Mouse (Mus musculus): ENCODE results near the gene Fcrl1.
"Not testable (repeated sequence)": the region's sequence is repeated elsewhere in the genome, so short reads cannot be mapped to it uniquely, and the experiment has no call there.

The Fcrl1 gene

GRCm38 (mm10) chr3:87376195-87377165 lies at the start of gene Fcrl1:
Gene Fcrl1, plus strand, starts transcription at chr3:87376387.
- DNase-seq (ENCODE audit: low read depth) = peak; percentile 43

GRCm38 (mm10) chr3:87337899-87338298 lies 38.3 kb upstream of the Fcrl1 start:
- no peak for DNase-seq (ENCODE audit: low read depth)

GRCm38 (mm10) chr3:87350992-87351391 lies 25.2 kb upstream of the Fcrl1 start:
- not testable (repeated sequence) for DNase-seq (ENCODE audit: low read depth)

GRCm38 (mm10) chr3:87357581-87357980 lies 18.6 kb upstream of the Fcrl1 start, which contains the start of gene Cd5l:
Gene Cd5l, plus strand, starts transcription at chr3:87357881.
- no peak for DNase-seq (ENCODE audit: low read depth)

GRCm38 (mm10) chr3:87359215-87359614 lies 17.0 kb upstream of the Fcrl1 start:
- DNase-seq (ENCODE audit: low read depth) = no peak

- DNase-seq (ENCODE audit: low read depth) = no peak
These were observed 15.7 kb upstream of the Fcrl1 start for GRCm38 (mm10) chr3:87360466-87360865.

GRCm38 (mm10) chr3:87365691-87366090 lies 10.5 kb upstream of the Fcrl1 start:
- no peak for DNase-seq (ENCODE audit: low read depth)

- DNase-seq (ENCODE audit: low read depth) = no peak
These were observed 8.7 kb upstream of the Fcrl1 start for GRCm38 (mm10) chr3:87367511-87367910.

GRCm38 (mm10) chr3:87369181-87369580 lies 7.0 kb upstream of the Fcrl1 start:
- DNase-seq (ENCODE audit: low read depth) = no peak

GRCm38 (mm10) chr3:87377228-87377627 lies 1.0 kb downstream of the Fcrl1 start:
- DNase-seq (ENCODE audit: low read depth) = no peak

- DNase-seq (ENCODE audit: low read depth) = no peak
These were observed 1.5 kb downstream of the Fcrl1 start for GRCm38 (mm10) chr3:87377719-87378118.

- not testable (repeated sequence) for DNase-seq (ENCODE audit: low read depth)
These were observed 3.6 kb downstream of the Fcrl1 start for GRCm38 (mm10) chr3:87379641-87380315.

- no peak for DNase-seq (ENCODE audit: low read depth)
These were observed 5.9 kb downstream of the Fcrl1 start for GRCm38 (mm10) chr3:87381806-87382712.

GRCm38 (mm10) chr3:87383308-87383707 lies 7.1 kb downstream of the Fcrl1 start:
- no peak for DNase-seq (ENCODE audit: low read depth)

GRCm38 (mm10) chr3:87385105-87385504 lies 8.9 kb downstream of the Fcrl1 start:
- DNase-seq (ENCODE audit: low read depth) = no peak

- DNase-seq (ENCODE audit: low read depth) = no peak
These were observed 14.7 kb downstream of the Fcrl1 start for GRCm38 (mm10) chr3:87390935-87391334.

- DNase-seq (ENCODE audit: low read depth) = no peak
These were observed 22.6 kb downstream of the Fcrl1 start for GRCm38 (mm10) chr3:87398809-87399208.

- no peak for DNase-seq (ENCODE audit: low read depth)
These were observed 23.7 kb downstream of the Fcrl1 start for GRCm38 (mm10) chr3:87399906-87400305.

- DNase-seq (ENCODE audit: low read depth) = peak; percentile 22
These were observed 25.1 kb downstream of the Fcrl1 start for GRCm38 (mm10) chr3:87401321-87401720.

- DNase-seq (ENCODE audit: low read depth) = peak; percentile 86
These were observed 32.0 kb downstream of the Fcrl1 start for GRCm38 (mm10) chr3:87408171-87408570.

GRCm38 (mm10) chr3:87409196-87409935 lies 33.2 kb downstream of the Fcrl1 start:
- DNase-seq (ENCODE audit: low read depth) = peak; percentile 16
